Comparison of ENCODE assay signal across 11 mouse cellular contexts in the genomic region with DNA sequence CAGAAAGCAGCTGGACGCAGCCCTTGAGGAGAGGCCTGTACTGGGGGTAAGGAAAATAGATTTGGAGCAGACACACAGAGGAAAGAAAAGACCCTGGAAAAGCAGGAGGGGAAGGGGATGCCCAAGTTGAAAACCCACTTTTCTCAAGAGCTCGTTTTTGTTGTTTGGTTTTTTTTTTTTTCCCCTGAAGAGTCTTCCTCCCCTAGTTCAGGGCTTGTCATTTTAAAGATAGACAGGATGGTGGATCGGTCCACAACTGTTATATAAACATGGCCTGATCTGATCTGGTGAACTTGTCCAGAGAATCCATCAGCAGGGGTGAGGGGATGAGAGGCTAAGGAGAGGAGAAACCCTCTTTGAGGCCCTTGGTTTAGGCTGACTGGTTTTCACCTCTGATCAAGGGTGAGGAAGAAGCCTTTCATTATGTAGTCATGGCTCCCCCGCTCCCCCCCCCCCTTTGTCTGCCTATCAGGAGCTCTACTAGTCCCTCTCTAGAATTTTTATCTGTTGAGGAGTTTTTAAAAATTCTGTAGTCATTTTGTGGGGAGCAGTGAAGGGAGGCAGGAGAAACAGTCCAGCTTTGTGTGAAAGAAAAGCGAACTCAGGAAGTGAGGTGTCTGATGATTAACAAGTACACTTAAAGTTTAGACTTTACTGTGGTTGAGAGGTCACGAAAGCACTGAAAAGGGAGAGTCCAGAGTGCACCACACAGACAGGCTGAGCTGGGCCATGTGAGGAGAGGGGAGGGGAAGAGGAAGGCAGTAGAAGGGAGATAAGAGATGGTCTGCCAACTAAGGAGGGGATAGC. TPM values are rescaled to one million over a fixed set of nuclear protein-coding genes. Genes with fewer than 3 reads are reported as not detected.
DNase-seq lines count a peak whose midpoint lies in the region; ATAC-seq and TF ChIP-seq lines count a peak whose summit lies in the region.
"Had no signal": no experiment of that assay in that cellular context is flagged by ENCODE, and none has a peak within 500 bp of the region (broad histone marks: within the 10 kb centered on the region; RNA-seq: fewer than 3 reads in every experiment).

No protein-coding gene starts in this region.

- H3K4me2 ChIP-seq in stomach, embryonic 14.5 days (replicated peaks; ENCODE audit: low read depth, low read length), result no peak overlapping the region
- H3K4me2 ChIP-seq in stomach, postnatal 0 days (replicated peaks; ENCODE audit: low read depth), result no peak overlapping the region
- H3K4me2 ChIP-seq in liver, embryonic 11.5 days, result peak overlapping the region; percentile 29

- no peaks in the 10 kb centered on the region for H3K9me3 ChIP-seq in stomach, embryonic 14.5 days (ENCODE audit: control insufficient read depth, low read depth, low read length)
- no peaks in the 10 kb centered on the region for H3K9me3 ChIP-seq in stomach, postnatal 0 days (ENCODE audit: control insufficient read depth, low read length)
- no peaks in the 10 kb centered on the region for H3K9me3 ChIP-seq in liver, embryonic 11.5 days (ENCODE audit: control insufficient read depth, low read length)

- no peak for TF ChIP-seq EP300 in stomach, postnatal 0 days (optimal IDR thresholded peaks at IDR 0.05)

- H3K9ac ChIP-seq in stomach, embryonic 14.5 days (replicated peaks; ENCODE audit: low read depth, low read length), result no peak overlapping the region
- no peak overlapping the region for H3K9ac ChIP-seq in stomach, postnatal 0 days (ENCODE audit: low read length)
- H3K9ac ChIP-seq in liver, embryonic 11.5 days (ENCODE audit: low read depth, low read length), result no peak overlapping the region

- TF ChIP-seq CTCF in stomach, postnatal 0 days (IDR thresholded peaks at IDR 0.05; ENCODE audit: low read depth), result no peak
- no peak for TF ChIP-seq CTCF in thymus, adult 2 months (IDR thresholded peaks at IDR 0.05; ENCODE audit: borderline replicate concordance, control insufficient read depth, extremely low read depth, insufficient read depth, low read length, poor library complexity)

- no peak for ATAC-seq in stomach, embryonic 14.5 days (ENCODE audit: insufficient number of reproducible peaks, insufficient read depth, low FRiP score, low read depth)
- no peak for ATAC-seq in stomach, postnatal 0 days (ENCODE audit: low FRiP score, low TSS enrichment)
- ATAC-seq in inflammation-experienced regulatory T-cells, adult 6 months, result peak; percentile 92
- ATAC-seq in liver, embryonic 11.5 days (replicated peaks; ENCODE audit: low FRiP score), result peak; percentile 85

- H3K27ac ChIP-seq in stomach, embryonic 14.5 days (ENCODE audit: low read length), result peak overlapping the region; percentile 52; the same call in 1 of the 2 replicates
- H3K27ac ChIP-seq in stomach, postnatal 0 days (replicated peaks), result no peak overlapping the region
- peak overlapping the region; percentile 58; the same call in 1 of the 2 replicates for H3K27ac ChIP-seq in liver, embryonic 11.5 days (ENCODE audit: low read depth, low read length)
- no peak overlapping the region for H3K27ac ChIP-seq in thymus, adult 2 months (ENCODE audit: control insufficient read depth, insufficient read depth, low read length)

- H3K4me3 ChIP-seq in stomach, embryonic 14.5 days (ENCODE audit: low read depth, low read length), result no peak overlapping the region
- H3K4me3 ChIP-seq in stomach, postnatal 0 days (ENCODE audit: low read depth, low read length), result no peak overlapping the region
- no peak overlapping the region for H3K4me3 ChIP-seq in liver, embryonic 11.5 days (ENCODE audit: low read depth, low read length)
- H3K4me3 ChIP-seq in thymus, adult 2 months (ENCODE audit: control insufficient read depth, insufficient read depth, low read length), result no peak overlapping the region

- no peaks in the 10 kb centered on the region for H3K27me3 ChIP-seq in stomach, embryonic 14.5 days (ENCODE audit: control insufficient read depth, insufficient read depth, low read length)
- H3K27me3 ChIP-seq in stomach, postnatal 0 days (ENCODE audit: control insufficient read depth, insufficient read depth, low read length), result no peaks in the 10 kb centered on the region
- no peaks in the 10 kb centered on the region for H3K27me3 ChIP-seq in liver, embryonic 11.5 days (replicated peaks; ENCODE audit: control insufficient read depth, insufficient read depth, low read length)
- H3K27me3 ChIP-seq in thymus, adult 2 months (ENCODE audit: control insufficient read depth, insufficient read depth, low read length), result no peaks in the 10 kb centered on the region

- peaks cover 11% of the 10 kb centered on the region for H3K36me3 ChIP-seq in stomach, embryonic 14.5 days (ENCODE audit: control insufficient read depth, insufficient read depth, low read length)
- no peaks in the 10 kb centered on the region for H3K36me3 ChIP-seq in stomach, postnatal 0 days (ENCODE audit: control insufficient read depth, insufficient read depth, low read length)
- H3K36me3 ChIP-seq in liver, embryonic 11.5 days (ENCODE audit: control insufficient read depth, insufficient read depth, low read length), result peaks cover 3% of the 10 kb centered on the region; the same call in 1 of the 2 replicates
- no peaks in the 10 kb centered on the region for H3K36me3 ChIP-seq in thymus, adult 2 months (ENCODE audit: control insufficient read depth, insufficient read depth, low read length)

- 42% methylated on average over 6 of the region's 6 CpGs for whole genome bisulfite sequencing in stomach, embryonic 14.5 days
- WGBS in stomach, postnatal 0 days, result 62% methylated on average over 6 of the region's 6 CpGs
- 38% methylated on average over 6 of the region's 6 CpGs for WGBS in liver, embryonic 11.5 days
- 42% methylated on average over 6 of the region's 6 CpGs for WGBS in thymus, adult 2 months

- peaks cover 13% of the 10 kb centered on the region for H3K4me1 ChIP-seq in stomach, embryonic 14.5 days (ENCODE audit: control insufficient read depth, insufficient read depth, low read length)
- H3K4me1 ChIP-seq in stomach, postnatal 0 days (replicated peaks; ENCODE audit: control insufficient read depth, insufficient read depth), result no peaks in the 10 kb centered on the region
- peaks cover 14% of the 10 kb centered on the region for H3K4me1 ChIP-seq in liver, embryonic 11.5 days (replicated peaks; ENCODE audit: control insufficient read depth, insufficient read depth, low read length)
- peaks cover 2% of the 10 kb centered on the region for H3K4me1 ChIP-seq in thymus, adult 2 months (replicated peaks; ENCODE audit: control insufficient read depth, insufficient read depth, low read length)

- TF ChIP-seq POLR2A in thymus, adult 2 months (IDR thresholded peaks at IDR 0.05; ENCODE audit: control insufficient read depth, extremely low read depth, insufficient read depth, low read length, poor library complexity), result no peak

- no peak for DNase-seq in stomach, postnatal 0 days (ENCODE audit: low spot score)
- no peak for DNase-seq in liver, embryonic 11.5 days (ENCODE audit: low spot score)
- DNase-seq in right cerebral cortex, adult 2 months (ENCODE audit: low spot score in 2 of 2), result no peak
- no peak for DNase-seq in frontal cortex, postnatal 14 days (ENCODE audit: low spot score in 2 of 2)
- DNase-seq in thymus, adult 2 months, result no peak
- no peak for DNase-seq in lung, postnatal 14 days
- DNase-seq: gastrocnemius, postnatal 36 days had no signal

RNA-seq across cellular contexts. Expression of a gene that starts 1.2 kb away (rescaled TPM):
- polyA plus RNA-seq in stomach, embryonic 14.5 days (2014; fragmentation: Nextera tagmentation; extraction: Ambion mirVana), result 0.98 and 1.1 TPM in 2 replicates
- 1.8 and 2.4 TPM in 2 replicates for polyA plus RNA-seq in stomach, postnatal 0 days (2015; fragmentation: Nextera tagmentation; extraction: Ambion mirVana)
- polyA plus RNA-seq in inflammation-experienced regulatory T-cells, adult 6 months (2017; shearing (Covaris generic)), result not detected
- 0.55 and 0.60 TPM in 2 replicates for polyA plus RNA-seq in liver, embryonic 11.5 days (2014; fragmentation: Nextera tagmentation; extraction: Ambion mirVana)
- 1.9 and 3.3 TPM in 2 replicates for polyA plus RNA-seq in thymus, adult 2 months (2012; rRNA removed)
- polyA plus RNA-seq: neural tube, embryonic 14.5 days had no signal

RNA-seq across cellular contexts. Expression of a gene that starts 24.6 kb away (rescaled TPM):
- polyA plus RNA-seq in stomach, embryonic 14.5 days (2014; fragmentation: Nextera tagmentation; extraction: Ambion mirVana), result 51.4 and 60.1 TPM in 2 replicates
- polyA plus RNA-seq in stomach, postnatal 0 days (2015; fragmentation: Nextera tagmentation; extraction: Ambion mirVana), result 37.2 and 41.0 TPM in 2 replicates
- polyA plus RNA-seq in inflammation-experienced regulatory T-cells, adult 6 months (2017; shearing (Covaris generic)), result 100 to 1,000 TPM in 2 of 3 experiments, 10 to 100 TPM in 1; 87.2 to 159 (median 107) TPM
- 35.4 and 36.9 TPM in 2 replicates for polyA plus RNA-seq in liver, embryonic 11.5 days (2014; fragmentation: Nextera tagmentation; extraction: Ambion mirVana)
- polyA plus RNA-seq in thymus, adult 2 months (2012; rRNA removed), result 5.5 and 6.9 TPM in 2 replicates

RNA-seq across cellular contexts. Expression of a gene that starts 35.0 kb away (rescaled TPM):
- polyA plus RNA-seq in stomach, embryonic 14.5 days (2014; fragmentation: Nextera tagmentation; extraction: Ambion mirVana), result not detected in 2 replicates
- not detected in 2 replicates for polyA plus RNA-seq in stomach, postnatal 0 days (2015; fragmentation: Nextera tagmentation; extraction: Ambion mirVana)
- under 1 TPM in 1 of 3 experiments, not detected in 2; 0.50 TPM for polyA plus RNA-seq in inflammation-experienced regulatory T-cells, adult 6 months (2017; shearing (Covaris generic))
- polyA plus RNA-seq in liver, embryonic 11.5 days (2014; fragmentation: Nextera tagmentation; extraction: Ambion mirVana), result not detected in 2 replicates
- not detected in 2 replicates for polyA plus RNA-seq in thymus, adult 2 months (2012; rRNA removed)
- polyA plus RNA-seq: limb, embryonic 11.5 days; neural tube, embryonic 14.5 days had no signal

Comparison
In these comparisons a context has a peak if more than half of its experiments do, and no peak if none do; other contexts are left out.
1. H3K27ac ChIP-seq: peak in stomach, embryonic 14.5 days (single experiment) and liver, embryonic 11.5 days (single experiment); none in stomach, postnatal 0 days (single experiment) and thymus, adult 2 months (single experiment).
2. ATAC-seq: peak in inflammation-experienced regulatory T-cells, adult 6 months (single experiment) and liver, embryonic 11.5 days (single experiment); none in stomach, embryonic 14.5 days (single experiment) and stomach, postnatal 0 days (single experiment).